Mouse (Mus musculus) limb, embryonic 10.5 days (tissue): Measurements from ENCODE around the gene Keap1. TPM values are rescaled to one million over a fixed set of nuclear protein-coding genes. Genes with fewer than 3 reads are reported as not detected.
"Not testable (repeated sequence)": the region's sequence is repeated elsewhere in the genome, so short reads cannot be mapped to it uniquely, and the experiment has no call there.

Source experiments
- DNase-seq: peaks from one replicate; pipeline ENCODE4 v3.0.0-alpha.2; 2017; ENCODE audit warnings: low spot score
- H3K27ac ChIP-seq: fragments of 300-500 bp; sonication (generic); 2 replicates; pipeline ENCODE4 v1.5.1; 2016; ENCODE audit warnings: mild to moderate bottlenecking
- H3K27me3 ChIP-seq: fragments of 300-500 bp; sonication (generic); 2 replicates; pipeline ENCODE4 v1.6.1; 2016; ENCODE audit warnings: low read depth, mild to moderate bottlenecking; ENCODE audit not compliant: poor library complexity, severe bottlenecking
- H3K36me3 ChIP-seq: fragments of 300-500 bp; sonication (generic); 2 replicates; pipeline ENCODE4 v1.6.1; 2016; ENCODE audit warnings: mild to moderate bottlenecking, moderate library complexity
- H3K4me1 ChIP-seq: fragments of 300-500 bp; sonication (generic); 2 replicates; pipeline ENCODE4 v1.6.1; 2016
- H3K4me3 ChIP-seq: fragments of 300-500 bp; sonication (generic); 2 replicates; pipeline ENCODE4 v1.5.1; 2016; ENCODE audit warnings: mild to moderate bottlenecking, moderate library complexity
- H3K9me3 ChIP-seq: fragments of 300-500 bp; sonication (generic); replicated peaks from 2 replicates; pipeline ENCODE4 v1.6.1; 2016; ENCODE audit warnings: mild to moderate bottlenecking
- WGBS: fragments of 180-500 bp; shearing (Covaris S2); methylation state at CpG from one replicate; pipeline ENCODE4 v1.1.7; 2016; 5-methylcytosine and 5-hydroxymethylcytosine counted together
- polyA plus RNA-seq: library from polyadenylated mRNA; unstranded; fragments of >200 nt; fragmentation: Nextera tagmentation; extraction: Ambion mirVana; gene quantifications from 2 replicates; pipeline ENCODE4 v1.2.1, GENCODE M21; 2016

Keap1 gene
- polyA plus RNA-seq, 1 experiment from 2014 or later: 61.7 TPM

GRCm38 (mm10) chr9:21273520-21274228 lies 34.5 kb upstream of the Keap1 start:
- H3K27me3 ChIP-seq: no peaks in the 10 kb centered on the region
- peaks cover 97% of the 10 kb centered on the region for H3K36me3 ChIP-seq
- H3K27ac ChIP-seq: no peak overlapping the region
- no peak for DNase-seq
- 81% methylated on average over 7 of the region's 7 CpGs for WGBS
- no peak overlapping the region for H3K4me3 ChIP-seq
- H3K4me1 ChIP-seq: no peaks in the 10 kb centered on the region
- no peaks in the 10 kb centered on the region for H3K9me3 ChIP-seq

- DNase-seq: no peak
- Histone ChIP-seq H3K4me1 (no peaks in the 10 kb centered on the region), H3K4me3 (no peak overlapping the region), H3K27ac (no peak overlapping the region), H3K9me3 (no peaks in the 10 kb centered on the region), H3K36me3 (peaks cover 98% of the 10 kb centered on the region), H3K27me3 (no peaks in the 10 kb centered on the region)
- WGBS: 88% methylated on average over 8 of the region's 8 CpGs
Observed at GRCm38 (mm10) chr9:21273094-21273493, 33.9 kb upstream of the Keap1 start.

- H3K4me1 ChIP-seq: no peaks in the 10 kb centered on the region
- no peaks in the 10 kb centered on the region for H3K9me3 ChIP-seq
- no peaks in the 10 kb centered on the region for H3K27me3 ChIP-seq
- no peak overlapping the region for H3K27ac ChIP-seq
- peaks cover 98% of the 10 kb centered on the region for H3K36me3 ChIP-seq
- 91% methylated on average over 9 of the region's 9 CpGs for WGBS
- no peak overlapping the region for H3K4me3 ChIP-seq
- DNase-seq: no peak
Observed at GRCm38 (mm10) chr9:21272391-21272790, 33.2 kb upstream of the Keap1 start.

- 85% methylated on average over 5 of the region's 5 CpGs for WGBS
- not testable (repeated sequence) for H3K27me3 ChIP-seq, DNase-seq, H3K9me3 ChIP-seq, H3K27ac ChIP-seq, H3K4me3 ChIP-seq
- Histone ChIP-seq H3K36me3 (peaks cover 79% of the 10 kb centered on the region), H3K4me1 (peaks cover 20% of the 10 kb centered on the region)
Observed at GRCm38 (mm10) chr9:21269590-21269989, 30.4 kb upstream of the Keap1 start.

- H3K27ac ChIP-seq: no peak overlapping the region
- no peak overlapping the region for H3K4me3 ChIP-seq
- no peak for DNase-seq
- peaks cover 24% of the 10 kb centered on the region for H3K4me1 ChIP-seq
- peaks cover 67% of the 10 kb centered on the region for H3K36me3 ChIP-seq
- H3K27me3 ChIP-seq: no peaks in the 10 kb centered on the region
- H3K9me3 ChIP-seq: no peaks in the 10 kb centered on the region
- WGBS: 95% methylated on average over 16 of the region's 16 CpGs
Observed at GRCm38 (mm10) chr9:21268305-21268704, 29.1 kb upstream of the Keap1 start.

- Histone ChIP-seq H3K27ac (no peak overlapping the region), H3K4me1 (peaks cover 24% of the 10 kb centered on the region), H3K27me3 (no peaks in the 10 kb centered on the region), H3K36me3 (peaks cover 52% of the 10 kb centered on the region), H3K9me3 (no peaks in the 10 kb centered on the region), H3K4me3 (0 out of 2 replicates have a peak overlapping the region, but pooled peaks have one; percentile 6)
- 87% methylated on average over 5 of the region's 5 CpGs for WGBS
- DNase-seq: no peak
Observed at GRCm38 (mm10) chr9:21266889-21267288, 27.7 kb upstream of the Keap1 start.

GRCm38 (mm10) chr9:21265611-21266010 lies 26.4 kb upstream of the Keap1 start:
- Histone ChIP-seq H3K36me3 (peaks cover 40% of the 10 kb centered on the region), H3K4me3 (peak overlapping the region; percentile 83), H3K27ac (peak overlapping the region; percentile 88), H3K4me1 (peaks cover 26% of the 10 kb centered on the region), H3K9me3 (no peaks in the 10 kb centered on the region), H3K27me3 (no peaks in the 10 kb centered on the region)
- WGBS: 5% methylated on average over 11 of the region's 11 CpGs
- no peak for DNase-seq

GRCm38 (mm10) chr9:21265000-21265561 lies 25.9 kb upstream of the Keap1 start, which contains the start of gene Atg4d:
TSS of gene Atg4d (plus strand) at chr9:21265293.
- peak; percentile 99 for DNase-seq
- Histone ChIP-seq H3K27me3 (no peaks in the 10 kb centered on the region), H3K4me3 (peak within 1 kb of the TSS; percentile 83), H3K4me1 (peaks cover 31% of the 10 kb centered on the region), H3K36me3 (peaks cover 34% of the 10 kb centered on the region), H3K27ac (peak within 1 kb of the TSS; percentile 88), H3K9me3 (no peaks in the 10 kb centered on the region)
- WGBS: under 1% methylated on average over 49 of the region's 49 CpGs

GRCm38 (mm10) chr9:21264272-21264999 lies 25.3 kb upstream of the Keap1 start:
- Histone ChIP-seq H3K27me3 (no peaks in the 10 kb centered on the region), H3K9me3 (no peaks in the 10 kb centered on the region), H3K4me3 (peak overlapping the region; percentile 83), H3K4me1 (peaks cover 32% of the 10 kb centered on the region), H3K36me3 (peaks cover 29% of the 10 kb centered on the region), H3K27ac (peak overlapping the region; percentile 88)
- 19% methylated on average over 17 of the region's 17 CpGs for WGBS
- no peak for DNase-seq

GRCm38 (mm10) chr9:21261831-21262230 lies 22.7 kb upstream of the Keap1 start:
- Histone ChIP-seq H3K36me3 (peaks cover 4% of the 10 kb centered on the region), H3K4me3 (no peak overlapping the region), H3K27ac (no peak overlapping the region), H3K4me1 (peaks cover 31% of the 10 kb centered on the region), H3K9me3 (no peaks in the 10 kb centered on the region), H3K27me3 (no peaks in the 10 kb centered on the region)
- no peak for DNase-seq
- 68% methylated on average over 2 of the region's 2 CpGs for WGBS

- Histone ChIP-seq H3K4me3 (no peak overlapping the region), H3K9me3 (no peaks in the 10 kb centered on the region), H3K27ac (no peak overlapping the region), H3K4me1 (peaks cover 18% of the 10 kb centered on the region), H3K36me3 (no peaks in the 10 kb centered on the region), H3K27me3 (no peaks in the 10 kb centered on the region)
- no peak for DNase-seq
- WGBS: 81% methylated on average over 6 of the region's 6 CpGs
Observed at GRCm38 (mm10) chr9:21260491-21261040, 21.4 kb upstream of the Keap1 start.

- not testable (repeated sequence) for DNase-seq, H3K4me3 ChIP-seq, H3K9me3 ChIP-seq, H3K36me3 ChIP-seq, H3K27ac ChIP-seq
- 84% methylated on average over 4 of the region's 4 CpGs for WGBS
- Histone ChIP-seq H3K4me1 (peaks cover 13% of the 10 kb centered on the region), H3K27me3 (peaks cover 18% of the 10 kb centered on the region)
Observed at GRCm38 (mm10) chr9:21256349-21256748, 17.2 kb upstream of the Keap1 start.

GRCm38 (mm10) chr9:21254690-21255089 lies 15.5 kb upstream of the Keap1 start:
- H3K9me3 ChIP-seq: no peaks in the 10 kb centered on the region
- H3K4me1 ChIP-seq: peaks cover 16% of the 10 kb centered on the region
- no peak overlapping the region for H3K27ac ChIP-seq
- H3K27me3 ChIP-seq: peaks cover 35% of the 10 kb centered on the region
- H3K36me3 ChIP-seq: no peaks in the 10 kb centered on the region
- no peak for DNase-seq
- H3K4me3 ChIP-seq: no peak overlapping the region
